Mouse (Mus musculus) cerebellum, adult 2 months (tissue): ENCODE data around the gene Psmc6.

Experiments
- CTCF ChIP-seq: fragments of 200-500 bp; IDR thresholded peaks from 2 replicates; pipeline ENCODE4 v1.5.1; 2011; ENCODE audit warnings: low read depth, mild to moderate bottlenecking, control low read depth, low read length, moderate library complexity, borderline replicate concordance; ENCODE audit not compliant: insufficient read depth
- POLR2A ChIP-seq: fragments of 200-500 bp; IDR thresholded peaks from 2 replicates; pipeline ENCODE4 v1.6.1; 2011; ENCODE audit warnings: low read length, control low read depth, borderline replicate concordance; ENCODE audit not compliant: insufficient read depth

GRCm38 (mm10) chr14:45364211-45365195 is 34.9 kb downstream of the Psmc6 start:
- no peak for TF ChIP-seq CTCF
- TF ChIP-seq POLR2A = no peak
